Mouse (Mus musculus) layer of hippocampus, postnatal 36 days (tissue): ENCODE results near the gene Gpr26. TPM values are rescaled to one million over a fixed set of nuclear protein-coding genes. Genes with fewer than 3 reads are reported as not detected.

Experiments
- DNase-seq, 2 experiments: peaks; one replicate each; pipeline ENCODE4 v3.0.0; 2022
- total RNA-seq, 2 experiments: library from RNA; stranded (reverse); gene quantifications; 2 replicates each; pipeline ENCODE4 v1.2.3; 2021

Gene Gpr26
- 10 to 100 TPM; 52.0 to 53.4 TPM for total RNA-seq

DNA sequence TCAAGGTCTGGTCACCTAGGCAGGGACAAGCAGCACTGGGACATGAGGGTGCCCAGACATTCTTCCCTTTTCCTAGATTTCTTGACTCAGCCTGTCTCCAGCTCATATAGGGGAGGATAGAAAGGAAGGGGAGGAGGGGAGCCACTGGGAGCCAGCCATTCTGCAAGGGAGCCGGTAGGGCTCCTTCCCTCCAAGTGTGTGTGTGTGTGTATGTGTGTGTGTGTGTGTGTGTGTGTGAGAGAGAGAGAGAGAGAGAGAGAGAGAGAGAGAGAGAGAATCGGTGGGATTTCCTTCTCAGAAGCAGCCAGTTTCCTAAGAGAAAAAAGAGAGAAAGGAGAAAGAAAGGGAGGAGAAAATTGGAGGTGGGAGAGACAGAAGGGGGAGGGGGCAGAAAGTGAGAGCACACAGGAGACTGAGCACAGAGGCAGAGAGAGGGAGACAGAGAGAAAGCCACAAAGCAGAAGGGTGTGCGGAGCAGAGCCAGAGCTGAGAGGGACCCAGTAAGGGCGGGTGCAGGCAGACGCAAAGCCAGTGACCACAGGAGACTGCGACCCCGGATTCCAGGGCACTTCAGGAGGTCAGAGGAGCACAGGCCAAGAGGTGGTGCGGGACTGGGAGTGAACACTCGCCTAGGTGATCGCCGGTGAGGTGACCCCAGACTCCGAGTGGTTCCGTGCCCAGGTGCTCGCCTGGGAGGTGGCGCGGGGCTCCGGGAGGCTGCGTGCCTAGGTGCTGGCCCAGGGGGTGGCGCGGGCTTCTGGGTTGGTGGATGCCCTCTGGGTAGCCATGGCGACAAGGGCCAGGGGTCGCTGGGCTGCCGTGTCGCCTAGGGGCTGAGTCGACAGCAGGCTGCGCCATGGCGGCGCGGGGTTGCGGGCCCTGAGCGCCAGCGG, at the start of gene Gpr26:
Gene Gpr26 (plus strand): TSS at position 438 of the 893 bp plus-strand sequence.
- DNase-seq = peak; percentile 45 to 50

DNA sequence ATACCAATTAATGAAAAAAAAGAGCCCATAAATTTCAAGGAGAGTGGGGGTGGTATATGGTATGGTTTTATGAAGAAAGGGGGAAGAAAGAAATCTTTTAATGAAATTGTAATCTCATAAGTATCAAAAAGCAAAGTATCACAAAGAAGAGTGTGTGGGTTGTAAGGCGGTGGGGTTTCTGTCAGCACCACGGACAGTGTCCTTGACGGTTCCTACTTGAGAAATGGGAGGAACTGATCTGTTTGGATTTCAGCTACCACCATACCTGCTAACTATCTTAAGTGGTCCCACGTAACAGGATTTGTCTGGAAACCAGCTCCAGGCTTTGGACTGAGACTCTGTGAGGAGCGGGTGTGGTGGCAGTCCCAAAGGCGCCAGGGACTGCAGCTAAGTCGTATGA, 48.9 kb upstream of the Gpr26 start:
- no peak for DNase-seq

DNA sequence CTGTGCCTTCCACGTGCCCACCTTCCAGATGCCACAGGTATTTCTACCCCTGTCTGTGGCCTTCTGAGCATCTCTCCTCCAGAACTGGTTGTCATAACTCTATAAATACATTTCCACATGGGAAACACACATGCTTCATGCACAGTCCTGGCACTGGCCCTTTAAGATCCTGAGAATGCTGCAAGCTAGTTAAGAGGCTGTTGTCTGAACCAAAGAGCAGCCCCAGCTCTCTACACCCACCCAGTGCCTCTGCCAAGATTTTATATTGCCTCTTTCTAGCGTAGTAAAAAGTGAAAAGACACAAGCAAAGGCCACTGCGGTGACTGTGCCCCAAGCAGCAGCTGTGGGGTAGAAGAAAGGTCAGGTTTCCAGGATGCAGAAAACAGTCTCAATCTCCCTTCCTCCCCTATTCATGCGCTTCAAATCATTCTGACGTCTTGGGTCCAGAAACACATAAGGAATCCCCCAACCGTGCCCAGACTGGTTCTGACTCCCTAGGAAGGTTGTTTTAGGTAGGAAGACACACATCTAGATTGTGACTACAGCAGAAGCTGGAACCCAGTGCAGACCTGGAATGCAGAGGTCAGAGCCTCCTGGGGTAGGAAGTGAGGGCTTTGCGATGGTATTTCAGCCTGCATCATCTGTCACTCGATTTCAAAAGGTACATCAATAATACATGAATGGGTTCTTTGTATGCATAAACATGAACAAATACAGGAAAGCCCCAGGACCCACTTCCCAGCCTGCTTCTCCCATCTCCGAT, 38.8 kb upstream of the Gpr26 start:
- no peak for DNase-seq

DNA sequence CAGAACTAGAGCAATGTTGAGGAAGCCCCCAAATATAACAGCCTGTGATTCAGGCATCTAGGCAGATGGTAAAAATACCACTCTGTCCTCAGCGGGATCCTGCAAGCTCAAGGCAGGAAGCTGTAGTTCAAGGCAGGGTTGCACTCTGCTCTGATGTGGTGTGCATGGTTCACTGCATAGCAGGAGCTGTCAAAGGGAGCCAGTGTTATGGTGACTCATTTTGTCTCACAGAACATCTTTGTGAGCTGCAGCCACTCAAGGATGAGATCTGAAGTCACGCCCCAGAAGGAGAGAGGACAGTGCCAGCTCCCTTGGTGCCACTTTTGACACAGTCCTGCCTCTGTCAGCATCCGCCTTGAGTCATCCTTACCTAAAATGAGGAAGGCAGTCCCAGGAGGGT, 28.6 kb upstream of the Gpr26 start:
- DNase-seq = no peak

DNA sequence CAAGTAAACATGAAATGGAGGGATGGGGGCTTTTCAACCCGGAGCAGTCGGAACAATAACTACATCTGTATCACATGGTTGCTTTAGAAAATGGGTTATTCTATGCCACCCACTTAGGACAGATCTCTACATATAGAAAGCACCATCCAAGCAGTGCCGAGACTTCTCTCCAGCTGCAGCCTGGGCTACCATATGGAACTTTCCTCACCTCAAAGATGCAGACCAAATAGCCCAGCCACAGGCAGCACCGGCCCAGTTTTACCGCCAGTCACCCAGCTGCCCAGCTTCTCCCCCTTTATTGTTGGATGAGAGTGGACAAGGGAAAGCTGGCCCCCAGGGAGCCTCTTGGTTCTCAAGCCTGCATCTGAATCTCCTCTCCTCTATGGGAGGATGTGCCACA, 15.1 kb upstream of the Gpr26 start:
- no peak for DNase-seq

DNA sequence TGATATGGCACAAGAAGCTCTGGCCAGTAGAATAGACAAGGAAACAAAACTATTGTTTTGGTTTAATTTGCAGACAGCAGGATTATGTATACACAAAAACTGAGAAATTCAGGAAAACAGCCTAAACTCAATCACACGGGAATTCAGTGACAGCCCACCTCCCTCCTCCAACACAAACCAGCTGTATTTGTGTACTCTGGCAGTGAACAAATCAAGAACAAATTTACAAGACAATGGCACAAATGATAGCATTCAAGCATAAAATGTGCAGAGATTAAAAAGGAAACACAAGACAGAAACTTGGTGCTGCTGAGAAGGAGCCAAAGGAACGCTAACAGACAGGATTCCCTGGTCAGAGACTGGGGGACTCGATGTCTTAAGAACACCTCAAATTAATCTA, 12.9 kb upstream of the Gpr26 start:
- no peak for DNase-seq

DNA sequence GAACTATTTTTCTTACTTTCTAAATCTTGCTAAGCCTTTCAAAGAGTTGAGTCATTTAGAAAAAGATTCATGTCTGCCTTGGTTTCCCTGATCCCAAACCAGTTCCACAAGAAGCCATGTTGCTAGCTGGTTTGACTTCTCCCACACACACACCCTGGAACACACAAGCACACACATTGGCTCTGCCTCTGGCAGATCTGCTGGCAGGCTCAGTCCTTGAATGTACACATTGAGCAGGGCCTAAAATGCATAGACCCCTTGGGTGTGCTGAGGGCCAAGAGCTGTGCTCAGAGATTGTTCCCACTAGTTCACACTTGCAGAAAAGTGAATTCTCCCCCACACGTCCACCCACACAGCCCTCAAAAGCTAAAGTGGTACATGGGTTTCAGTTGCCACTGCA, 7.6 kb upstream of the Gpr26 start:
- DNase-seq = no peak

DNA sequence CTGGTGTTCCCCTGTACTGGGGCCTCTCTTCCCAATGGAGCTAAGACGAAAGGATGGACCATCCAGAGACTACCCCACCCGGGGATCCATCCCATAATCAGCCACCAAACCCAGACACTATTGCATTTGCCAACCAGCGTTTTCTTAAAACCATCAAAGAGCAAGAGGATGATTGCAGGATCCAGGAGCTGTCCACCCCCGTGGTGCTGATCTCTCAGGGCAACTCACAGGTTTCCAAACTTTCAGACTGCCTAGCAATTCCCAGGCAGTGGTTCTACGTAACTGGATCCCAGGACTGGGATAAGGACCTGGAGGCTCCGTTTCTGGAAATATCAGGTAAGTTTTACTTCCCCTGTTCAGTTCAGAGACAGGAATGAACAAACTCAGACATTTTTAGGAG, 5.7 kb upstream of the Gpr26 start:
- DNase-seq = no peak

DNA sequence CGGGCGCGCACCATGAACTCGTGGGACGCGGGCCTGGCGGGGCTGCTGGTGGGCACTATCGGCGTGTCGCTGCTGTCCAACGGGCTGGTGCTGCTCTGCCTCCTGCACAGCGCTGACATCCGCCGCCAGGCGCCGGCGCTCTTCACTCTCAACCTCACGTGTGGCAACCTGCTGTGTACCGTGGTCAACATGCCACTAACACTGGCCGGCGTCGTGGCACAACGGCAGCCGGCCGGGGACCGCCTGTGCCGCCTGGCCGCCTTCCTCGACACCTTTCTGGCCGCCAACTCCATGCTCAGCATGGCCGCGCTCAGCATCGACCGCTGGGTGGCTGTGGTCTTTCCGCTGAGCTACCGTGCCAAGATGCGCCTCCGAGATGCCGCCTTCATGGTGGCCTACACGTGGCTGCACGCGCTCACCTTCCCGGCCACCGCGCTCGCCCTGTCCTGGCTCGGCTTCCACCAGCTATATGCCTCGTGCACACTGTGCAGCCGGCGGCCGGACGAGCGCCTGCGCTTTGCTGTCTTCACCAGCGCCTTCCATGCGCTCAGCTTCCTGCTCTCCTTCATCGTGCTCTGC, 745 bp downstream of the Gpr26 start:
- DNase-seq = peak; percentile 37 to 45

DNA sequence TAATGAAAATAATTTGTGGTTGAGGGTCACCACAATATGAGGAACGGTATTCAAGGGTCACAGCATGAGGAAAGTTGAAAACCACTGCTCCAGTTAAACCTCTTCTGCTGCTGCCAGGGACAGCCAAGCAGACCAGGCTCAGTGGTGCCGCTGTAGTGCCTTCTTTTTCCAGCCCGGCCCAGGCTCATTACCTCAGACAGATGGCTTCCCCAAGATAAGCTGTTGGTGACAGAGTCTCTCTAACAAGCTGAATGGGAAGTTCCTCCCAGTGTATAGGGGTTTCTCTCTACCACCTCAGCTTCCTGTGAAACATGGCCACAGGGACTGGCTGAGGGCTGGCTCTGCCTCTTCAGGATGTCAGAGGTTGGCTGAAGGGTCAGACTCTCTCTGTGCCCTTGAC, 4.0 kb downstream of the Gpr26 start:
- DNase-seq = no peak

DNA sequence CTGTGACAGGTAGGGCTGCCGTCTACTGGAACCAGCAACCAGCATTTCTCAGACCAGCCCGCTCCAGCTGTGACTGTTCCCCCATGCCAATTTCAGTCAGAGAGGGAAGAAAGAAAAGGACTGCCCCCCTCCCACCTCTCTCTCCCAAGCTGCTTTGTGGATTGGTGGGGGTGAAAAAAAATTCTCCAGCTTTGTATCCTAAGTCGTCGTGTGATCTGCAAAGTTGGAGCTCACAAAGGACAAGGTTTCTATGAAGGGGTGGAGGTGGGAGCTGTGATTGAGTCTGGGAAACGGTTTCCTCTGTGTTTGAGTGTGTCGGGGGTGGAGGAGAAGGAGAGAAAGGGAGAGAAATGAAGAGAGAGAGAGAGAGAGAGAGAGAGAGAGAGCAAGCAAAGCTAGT, 9.6 kb downstream of the Gpr26 start:
- DNase-seq = no peak

DNA sequence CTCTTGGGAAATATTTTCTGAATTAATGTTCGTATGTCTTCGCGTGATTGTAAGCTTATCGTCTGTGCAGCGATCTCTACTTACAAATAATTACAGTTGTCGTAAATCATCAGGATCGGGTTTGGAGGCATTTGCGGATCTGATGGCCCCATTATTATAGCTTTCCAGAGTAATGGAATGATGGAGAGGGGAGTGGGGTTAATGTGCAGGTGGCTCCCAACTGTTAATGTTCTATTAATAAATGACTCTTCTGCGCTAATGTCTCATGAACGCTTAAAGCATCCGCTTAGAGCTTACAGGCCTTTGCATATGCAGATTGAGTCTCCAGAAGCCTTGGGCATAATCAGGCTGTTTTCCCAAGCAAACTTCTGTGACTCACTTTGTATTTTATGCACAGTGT, 12.3 kb downstream of the Gpr26 start:
- no peak for DNase-seq

DNA sequence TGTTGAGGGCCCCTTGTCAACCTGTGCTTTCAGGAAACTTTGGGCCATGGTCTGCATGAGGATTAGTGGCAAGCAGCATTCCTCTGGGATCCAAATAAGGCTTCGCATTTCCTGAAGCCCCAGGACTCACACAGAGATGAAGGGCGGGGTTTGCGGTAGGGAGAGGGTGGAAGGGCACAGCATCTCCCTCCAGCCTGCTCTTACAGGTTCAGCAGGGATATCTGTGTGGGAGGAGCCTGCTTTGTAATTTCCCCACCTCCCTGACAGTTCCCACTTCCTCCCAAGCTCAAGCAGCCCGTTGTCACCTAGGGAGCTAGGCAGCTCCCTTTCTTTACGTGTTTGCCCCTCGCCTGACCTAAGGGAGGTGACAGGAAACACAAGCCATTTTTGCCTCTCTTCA, 22.8 kb downstream of the Gpr26 start:
- DNase-seq = no peak

DNA sequence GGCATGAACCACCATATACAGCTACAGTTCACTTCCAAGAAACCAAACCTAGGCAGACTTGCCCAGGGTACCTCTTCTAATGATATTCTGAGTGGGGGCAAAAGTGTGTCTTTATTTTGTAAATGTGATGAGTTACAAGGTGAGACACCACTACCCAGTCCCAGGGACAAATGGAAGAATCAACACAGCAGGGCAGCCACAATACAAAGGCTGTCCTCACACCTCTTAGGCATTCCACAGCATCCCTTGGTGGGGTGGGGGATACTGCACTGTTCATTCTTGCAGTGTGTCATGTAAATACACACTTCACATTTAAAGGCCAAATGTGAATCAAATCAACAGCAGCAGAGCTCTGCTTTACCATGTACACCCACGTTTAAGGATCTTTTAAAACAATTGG, 26.0 kb downstream of the Gpr26 start:
- no peak for DNase-seq

DNA sequence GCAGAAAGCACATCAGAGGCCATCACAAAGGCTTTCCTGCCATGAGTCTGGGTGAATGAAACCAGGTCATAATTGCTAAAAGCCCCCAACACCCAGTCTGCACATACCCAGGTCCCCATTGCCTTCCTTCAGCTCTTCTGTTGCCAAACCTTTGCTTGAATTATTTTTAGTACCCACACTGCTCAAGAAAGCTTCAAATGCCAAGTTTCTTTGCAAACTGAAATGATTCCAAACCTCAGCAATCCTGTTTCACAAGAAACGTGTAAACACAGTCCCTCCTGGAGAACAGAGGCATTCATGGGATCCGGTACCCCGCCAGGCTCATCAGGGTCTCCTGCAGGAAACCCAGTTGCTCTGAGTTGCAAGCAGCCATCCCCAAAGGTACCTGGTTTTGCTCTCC, 26.6 kb downstream of the Gpr26 start:
- no peak for DNase-seq

DNA sequence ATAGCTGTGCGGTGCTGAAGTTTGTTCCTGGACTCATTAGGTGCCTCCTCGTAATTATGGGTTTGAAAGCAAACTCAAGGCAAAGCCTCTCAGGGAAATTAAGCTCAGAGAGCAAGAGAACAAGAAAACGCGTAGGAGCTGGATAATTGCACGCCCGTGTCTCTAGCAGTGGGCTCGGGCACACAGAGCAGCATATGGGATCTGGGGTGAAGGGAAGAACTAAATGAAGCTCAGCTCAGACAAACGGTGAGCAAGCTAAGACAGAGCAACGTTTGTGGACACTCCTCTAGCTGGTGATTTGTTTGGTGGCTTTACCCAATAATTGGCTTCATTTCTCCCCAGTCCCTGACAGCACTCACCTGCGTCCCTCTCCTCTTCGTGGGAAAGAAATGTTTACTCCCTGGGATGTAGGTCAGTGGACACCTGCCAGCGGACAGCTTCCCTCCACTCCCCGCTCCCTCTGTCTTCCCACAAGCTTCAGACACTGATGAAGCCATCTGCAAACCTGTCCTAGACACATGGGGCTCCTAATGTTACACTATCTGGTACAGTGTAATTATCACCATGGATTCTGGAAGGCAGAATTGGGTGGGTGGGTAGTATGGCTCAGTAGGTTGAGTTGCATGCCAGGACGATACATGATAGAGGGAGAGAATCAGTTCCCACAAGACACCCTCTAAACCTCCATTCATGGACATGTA, 39.9 kb downstream of the Gpr26 start:
- DNase-seq = peak; percentile 27 to 43

DNA sequence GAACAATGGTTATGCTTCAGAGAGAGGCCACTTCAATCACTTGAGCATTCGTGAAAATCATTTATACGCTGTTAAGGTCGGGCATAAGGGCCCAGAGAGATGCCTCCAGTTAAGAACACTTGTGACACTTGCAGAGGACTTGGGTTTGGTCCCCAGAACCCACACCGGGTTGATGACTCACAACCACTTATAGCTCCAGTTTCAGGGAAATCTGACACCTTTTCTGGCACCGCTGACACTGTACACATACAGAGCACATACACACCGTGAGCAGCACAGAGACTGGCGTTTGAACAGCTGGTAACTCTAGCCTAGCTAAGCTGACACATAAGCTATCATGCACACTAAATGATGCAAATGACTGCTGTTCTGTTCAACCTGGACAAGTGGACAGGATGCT, 42.7 kb downstream of the Gpr26 start:
- DNase-seq = no peak

DNA sequence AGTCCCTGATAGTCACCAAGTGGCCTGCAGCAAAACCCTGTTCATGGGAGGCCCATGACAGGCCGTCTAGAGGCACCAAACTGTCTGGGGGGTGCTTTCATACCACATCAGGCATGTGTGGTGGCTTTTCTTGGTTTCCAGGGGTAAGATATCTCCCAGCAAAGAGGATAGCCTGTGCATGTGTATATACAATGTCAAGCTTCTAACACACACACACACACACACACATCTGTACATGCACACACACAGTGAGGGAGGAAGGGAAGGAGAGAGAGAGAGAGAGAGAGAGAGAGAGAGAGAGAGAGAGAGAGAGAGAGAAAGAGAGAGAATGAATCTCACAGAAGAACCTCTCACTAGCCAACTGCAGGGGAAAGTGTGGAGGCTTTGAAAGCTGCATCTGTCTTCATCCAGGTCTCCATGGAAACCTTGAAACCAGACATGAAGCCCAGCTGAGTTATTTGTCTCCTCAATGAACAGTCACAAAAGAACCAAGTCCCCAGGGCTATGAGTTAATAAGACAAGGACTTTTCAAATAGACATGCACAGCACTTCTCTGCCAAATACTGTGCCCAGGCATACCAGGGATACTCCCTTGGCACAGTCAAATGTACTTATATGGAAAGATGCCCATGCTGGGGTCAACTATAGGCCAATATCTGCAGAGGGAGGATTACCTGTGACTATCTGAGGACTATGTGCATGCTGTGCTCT, 46.9 kb downstream of the Gpr26 start:
- no peak for DNase-seq

DNA sequence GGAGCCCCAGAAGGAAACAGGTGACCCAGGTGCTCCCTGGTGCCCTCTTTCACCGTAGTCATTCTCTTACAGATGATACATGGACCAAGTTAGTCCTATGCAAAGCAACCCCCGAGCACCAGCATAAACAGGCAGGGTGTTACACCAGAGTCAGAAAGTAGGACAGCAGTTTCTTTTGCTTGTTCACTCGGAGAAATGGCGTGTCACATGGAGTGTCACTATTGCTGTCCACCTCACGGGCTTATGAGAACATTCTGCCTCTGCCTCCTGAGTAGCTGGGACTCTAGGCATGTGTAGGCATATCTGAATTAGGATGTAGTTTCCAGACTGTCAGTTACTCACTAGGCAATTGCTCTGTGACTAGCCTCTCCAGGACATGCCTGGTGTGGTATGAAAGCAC, 47.7 kb downstream of the Gpr26 start:
- DNase-seq = no peak

DNA sequence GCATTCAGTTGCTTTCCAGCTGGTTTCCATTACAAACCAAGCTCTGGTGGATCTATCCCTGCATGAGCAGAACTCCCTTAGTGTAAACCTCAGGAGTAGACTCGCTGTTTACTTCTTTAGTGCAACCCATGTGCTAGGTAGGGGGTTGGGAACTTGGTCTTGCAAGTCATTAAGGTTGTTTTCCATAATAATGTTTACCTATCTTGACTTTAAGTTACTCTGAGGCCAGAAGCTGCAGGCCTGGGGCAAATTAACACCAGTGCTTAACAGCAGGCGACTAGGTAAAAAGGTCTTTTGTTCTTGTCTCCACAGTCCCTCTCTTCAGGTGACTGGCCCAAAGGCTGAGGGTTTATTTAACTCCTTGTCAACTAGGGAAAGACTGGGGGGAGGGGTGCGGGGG, 48.9 kb downstream of the Gpr26 start:
- DNase-seq = no peak

DNA sequence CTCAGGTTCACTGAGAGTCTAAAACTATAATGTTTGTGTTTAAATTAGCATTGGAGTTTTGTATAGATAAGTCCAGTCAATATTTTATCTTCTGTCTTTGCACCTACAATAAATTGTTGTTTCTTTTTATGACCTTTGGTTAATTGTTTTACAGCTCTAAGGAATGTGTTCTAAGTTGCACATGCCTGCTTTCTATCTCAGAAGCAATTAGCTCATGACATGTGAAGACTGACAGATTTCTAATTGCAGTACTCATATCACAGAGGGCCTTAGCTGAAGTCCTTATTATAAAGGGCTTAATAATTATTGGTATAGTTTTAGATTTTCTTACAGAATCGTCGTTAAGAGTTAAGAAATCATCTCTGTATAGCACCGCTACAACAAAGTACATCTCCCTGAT, 49.7 kb downstream of the Gpr26 start:
- no peak for DNase-seq

DNA sequence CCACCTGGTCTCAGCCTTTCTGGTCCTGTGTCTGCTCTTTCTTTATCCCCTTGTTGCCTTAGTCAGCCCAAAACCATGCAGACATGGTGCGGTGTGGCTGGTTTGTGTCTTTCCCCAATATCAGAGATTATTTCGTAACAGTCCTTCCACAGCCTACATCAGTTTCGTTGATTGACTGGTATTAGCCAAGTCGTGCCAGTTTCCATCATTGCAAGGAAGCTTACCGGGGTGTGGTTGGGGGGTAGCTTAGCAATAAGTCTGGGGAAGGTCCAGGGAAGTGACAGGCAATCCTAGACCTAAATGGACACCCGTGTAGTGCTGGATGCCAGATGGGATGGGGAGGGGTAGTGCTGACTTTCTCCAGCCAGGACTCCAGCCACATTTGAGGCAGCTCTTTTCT, 59.3 kb downstream of the Gpr26 start:
- no peak for DNase-seq
